Mouse (Mus musculus) ES-Bruce4 (cell line): Measurements from ENCODE around the gene Lrrc41.

Experiments
- CTCF ChIP-seq: IDR thresholded peaks from one replicate; pipeline ENCODE4 v1.8.1; 2011; ENCODE audit warnings: low read depth, low read length
- POLR2A ChIP-seq: IDR thresholded peaks from one replicate; pipeline ENCODE4 v1.8.1; 2011; ENCODE audit warnings: low read length; ENCODE audit not compliant: insufficient read depth

DNA sequence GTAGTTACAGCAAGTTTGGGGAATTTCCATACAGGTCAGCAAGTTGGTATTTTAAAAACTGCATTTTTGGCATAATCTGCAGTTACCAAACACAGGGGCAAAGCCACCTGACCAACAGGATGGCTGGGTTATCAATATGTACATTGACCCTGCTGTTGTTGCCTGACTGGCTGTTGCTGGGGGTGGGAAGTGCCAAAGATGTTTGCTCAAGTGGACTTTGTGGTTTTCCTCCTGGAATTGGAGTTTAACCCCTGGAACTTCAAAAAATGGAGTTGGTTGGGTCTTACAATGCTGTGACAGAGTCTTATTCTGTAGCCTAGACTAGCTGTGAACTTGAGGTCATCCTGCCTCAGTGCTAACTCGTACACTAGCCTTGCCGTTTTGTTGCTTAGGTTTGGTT, 34.6 kb upstream of the Lrrc41 start:
- TF ChIP-seq CTCF (no peak), POLR2A (no peak)
